Mouse (Mus musculus) heart, postnatal 0 days (tissue): ENCODE results near the gene Ptprn2. TPM values are rescaled to one million over a fixed set of nuclear protein-coding genes. Genes with fewer than 3 reads are reported as not detected.

Experiments used
- ATAC-seq: fragments of 200-750 bp; cut with Nextera tagmentation; 2 replicates; pipeline ENCODE4 v1.8.0; 2017; ENCODE audit warnings: low read depth, moderate number of reproducible peaks, moderate library complexity; ENCODE audit not compliant: insufficient read depth
- DNase-seq: peaks from one replicate; pipeline ENCODE4 v3.0.0-alpha.2; 2016; ENCODE audit warnings: low spot score
- H3K27ac ChIP-seq: fragments of 300-500 bp; sonication (generic); 2 replicates; pipeline ENCODE4 v1.5.1; 2014; ENCODE audit warnings: low read depth, mild to moderate bottlenecking
- H3K27me3 ChIP-seq: fragments of 300-500 bp; sonication (generic); 2 replicates; pipeline ENCODE4 v1.6.1; 2014; ENCODE audit warnings: low read length, mixed read lengths; ENCODE audit not compliant: control insufficient read depth, insufficient read depth
- H3K36me3 ChIP-seq: fragments of 300-500 bp; sonication (generic); replicated peaks from 2 replicates; pipeline ENCODE4 v1.6.1; 2014; ENCODE audit warnings: low read length, mixed read lengths; ENCODE audit not compliant: control insufficient read depth, insufficient read depth
- H3K4me1 ChIP-seq: fragments of 300-500 bp; sonication (generic); 2 replicates; pipeline ENCODE4 v1.6.1; 2014; ENCODE audit warnings: antibody characterized with exemption; ENCODE audit not compliant: control insufficient read depth, insufficient read depth
- H3K4me2 ChIP-seq: fragments of 300-500 bp; sonication (generic); 2 replicates; pipeline ENCODE4 v1.6.1; 2014; ENCODE audit warnings: low read depth, mild to moderate bottlenecking, low read length, moderate library complexity
- H3K4me3 ChIP-seq: fragments of 300-500 bp; sonication (generic); 2 replicates; pipeline ENCODE4 v1.5.1; 2014; ENCODE audit warnings: low read depth, low read length
- H3K9ac ChIP-seq: fragments of 300-500 bp; sonication (generic); replicated peaks from 2 replicates; pipeline ENCODE4 v1.6.1; 2014; ENCODE audit warnings: low read depth, low read length, mixed read lengths
- H3K9me3 ChIP-seq: fragments of 300-500 bp; sonication (generic); replicated peaks from 2 replicates; pipeline ENCODE4 v1.6.1; 2016; ENCODE audit warnings: low read length; ENCODE audit not compliant: control insufficient read depth
- CTCF ChIP-seq: IDR thresholded peaks from 2 replicates; pipeline ENCODE4 v1.5.1; 2016; ENCODE audit warnings: antibody characterized with exemption, control low read depth, low read depth
- EP300 ChIP-seq: IDR thresholded peaks from 2 replicates; pipeline ENCODE4 v1.6.1; 2016; ENCODE audit warnings: antibody characterized with exemption, low read depth
- WGBS: fragments of 180-500 bp; shearing (Covaris S2); extraction: QIAGEN DNeasy Blood & Tissue Kit; methylation state at CpG from one replicate; pipeline ENCODE4 v1.1.7; 2014; 5-methylcytosine and 5-hydroxymethylcytosine counted together
- polyA plus RNA-seq: library from polyadenylated mRNA; unstranded; fragments of >200 nt; fragmentation: Nextera tagmentation; extraction: Ambion mirVana; gene quantifications from 2 replicates; pipeline ENCODE4 v1.2.1, GENCODE M21; 2015
- total RNA-seq: library from RNA; depleted of rRNA; stranded (reverse); fragments of >200 nt; gene quantifications from 2 replicates; pipeline ENCODE4 v1.2.3, GENCODE M21; 2014; ENCODE audit warnings: low replicate concordance

Ptprn2 gene
- total and polyA plus RNA-seq, 2 experiments from 2014 or later: not detected

DNA sequence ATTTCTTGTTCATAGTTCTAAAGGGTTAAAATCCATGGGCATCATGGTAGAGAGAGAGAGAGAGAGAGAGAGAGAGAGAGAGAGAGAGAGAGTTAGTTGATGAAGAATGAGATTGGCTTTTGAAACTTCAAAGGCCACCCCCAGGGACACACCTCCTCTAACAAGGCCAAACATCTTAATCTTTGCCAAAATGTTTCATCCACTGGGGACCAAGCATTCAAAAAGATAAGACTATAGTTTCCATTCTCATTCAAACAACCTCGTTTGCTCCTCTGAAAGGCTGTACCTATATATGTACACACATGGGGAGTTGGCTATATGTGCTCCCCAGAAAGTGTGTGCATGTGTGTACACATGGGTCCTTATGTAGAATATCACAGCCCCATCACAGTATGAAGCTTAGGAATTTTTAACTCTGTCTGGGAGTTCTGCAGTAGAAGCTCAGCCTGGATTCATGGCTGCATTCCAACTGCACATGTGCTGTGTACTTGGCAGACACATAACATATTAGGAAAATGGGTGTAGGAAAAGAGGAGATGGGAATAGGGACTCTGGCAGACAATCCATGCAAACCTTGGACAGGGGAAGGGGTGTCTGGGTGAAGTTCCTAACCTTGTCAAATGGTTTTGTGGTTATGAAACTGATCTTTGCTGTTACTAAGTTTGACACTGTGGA, 600.3 kb downstream of the Ptprn2 start:
- Histone ChIP-seq H3K27ac (no peak overlapping the region), H3K9me3 (no peaks in the 10 kb centered on the region), H3K27me3 (no peaks in the 10 kb centered on the region), H3K9ac (no peak overlapping the region), H3K36me3 (no peaks in the 10 kb centered on the region), H3K4me2 (no peak overlapping the region), H3K4me1 (peaks cover 5% of the 10 kb centered on the region; the same call in 1 of the 2 replicates), H3K4me3 (no peak overlapping the region)
- TF ChIP-seq EP300 (no peak), CTCF (no peak)
- DNase-seq (peak; percentile 30), ATAC-seq (no peak)
- WGBS: 25% methylated on average over 1 of the region's 1 CpGs

DNA sequence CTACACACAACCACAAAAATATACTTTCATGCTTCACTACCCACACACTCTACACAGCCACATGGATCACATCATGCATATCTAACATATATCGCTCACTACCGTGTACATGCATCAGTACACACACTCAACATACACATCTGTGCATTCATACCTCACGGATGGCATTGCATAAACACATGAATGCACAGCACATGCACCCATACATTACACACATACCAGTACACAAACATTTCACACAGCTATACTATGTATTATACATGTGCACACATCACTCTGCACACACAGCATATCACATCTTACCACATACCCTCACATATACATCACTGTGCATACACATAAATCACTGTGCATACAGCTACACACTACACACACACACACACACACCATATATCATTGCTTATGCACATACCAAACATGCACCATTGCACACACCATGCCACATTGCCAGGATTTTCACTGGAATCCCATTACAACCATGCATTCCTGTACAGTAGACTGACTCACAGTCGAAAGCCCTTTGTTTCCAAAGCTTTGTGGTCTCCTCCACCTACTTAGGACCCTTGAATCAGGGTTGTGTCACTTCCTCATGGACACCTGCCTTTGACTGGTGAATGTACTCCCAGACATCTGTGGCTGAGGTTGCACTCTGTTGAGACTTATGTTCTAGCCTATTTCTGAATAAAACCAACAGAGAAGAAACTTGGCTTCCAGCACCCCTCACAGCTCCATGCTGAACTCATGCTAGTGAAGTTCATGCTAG, 607.0 kb downstream of the Ptprn2 start:
- Histone ChIP-seq H3K4me2 (no peak overlapping the region), H3K27me3 (no peaks in the 10 kb centered on the region), H3K36me3 (no peaks in the 10 kb centered on the region), H3K4me3 (no peak overlapping the region), H3K9ac (no peak overlapping the region), H3K4me1 (no peaks in the 10 kb centered on the region), H3K27ac (no peak overlapping the region), H3K9me3 (no peaks in the 10 kb centered on the region)
- TF ChIP-seq CTCF (no peak), EP300 (no peak)
- DNase-seq: no peak
- 87% methylated on average over 4 of the region's 4 CpGs for WGBS
- ATAC-seq: no peak

DNA sequence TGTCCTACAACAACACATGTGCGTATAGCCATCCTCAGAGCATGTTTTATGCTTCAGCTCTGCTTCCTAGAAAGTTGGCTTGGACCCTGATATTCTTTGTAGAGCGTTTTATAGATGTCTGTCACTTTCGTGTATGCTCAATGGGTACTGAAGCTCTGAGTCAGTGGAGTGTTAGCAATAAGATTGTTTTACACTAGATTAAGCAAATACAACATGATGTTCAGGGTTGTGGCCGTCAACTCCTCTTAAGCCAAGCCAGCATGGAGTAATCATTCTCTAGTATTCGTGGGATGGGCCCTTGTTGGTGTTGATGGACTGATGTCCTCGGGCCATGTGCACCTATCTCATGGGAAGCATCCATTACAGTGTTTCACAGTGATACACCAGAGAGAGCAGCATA, 610.4 kb downstream of the Ptprn2 start:
- H3K4me2 ChIP-seq: no peak overlapping the region
- no peaks in the 10 kb centered on the region for H3K36me3 ChIP-seq
- H3K27me3 ChIP-seq: no peaks in the 10 kb centered on the region
- DNase-seq (no peak), ATAC-seq (no peak)
- TF ChIP-seq CTCF: no peak
- TF ChIP-seq EP300: no peak
- no peaks in the 10 kb centered on the region for H3K4me1 ChIP-seq
- no peak overlapping the region for H3K9ac ChIP-seq
- WGBS: 73% methylated on average over 6 of the region's 6 CpGs
- H3K4me3 ChIP-seq: no peak overlapping the region
- H3K27ac ChIP-seq: no peak overlapping the region
- no peaks in the 10 kb centered on the region for H3K9me3 ChIP-seq

DNA sequence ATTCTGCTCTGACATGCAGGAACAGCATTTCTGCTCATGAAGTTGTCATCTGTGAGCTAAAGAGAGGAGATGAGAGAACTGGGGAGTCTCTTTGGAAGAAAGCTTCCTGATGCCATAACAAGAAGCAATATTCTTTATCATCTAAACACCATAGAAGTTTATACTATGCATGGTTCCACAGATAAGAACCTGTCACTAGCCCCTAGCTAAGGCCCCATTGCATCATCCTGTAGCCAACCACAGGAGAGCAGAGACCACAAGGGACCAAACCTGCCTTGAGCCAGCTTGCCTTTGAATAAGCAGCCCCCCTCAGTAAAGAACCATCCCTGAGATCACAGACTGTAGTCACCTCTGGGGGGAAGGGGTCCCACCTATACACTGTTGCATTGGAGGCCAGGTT, 612.8 kb downstream of the Ptprn2 start:
- no peaks in the 10 kb centered on the region for H3K9me3 ChIP-seq
- no peaks in the 10 kb centered on the region for H3K27me3 ChIP-seq
- no peaks in the 10 kb centered on the region for H3K4me1 ChIP-seq
- H3K4me2 ChIP-seq: no peak overlapping the region
- ATAC-seq (no peak), DNase-seq (no peak)
- no peak overlapping the region for H3K4me3 ChIP-seq
- TF ChIP-seq CTCF: no peak
- TF ChIP-seq EP300: no peak
- no peaks in the 10 kb centered on the region for H3K36me3 ChIP-seq
- no peak overlapping the region for H3K9ac ChIP-seq
- H3K27ac ChIP-seq: no peak overlapping the region

DNA sequence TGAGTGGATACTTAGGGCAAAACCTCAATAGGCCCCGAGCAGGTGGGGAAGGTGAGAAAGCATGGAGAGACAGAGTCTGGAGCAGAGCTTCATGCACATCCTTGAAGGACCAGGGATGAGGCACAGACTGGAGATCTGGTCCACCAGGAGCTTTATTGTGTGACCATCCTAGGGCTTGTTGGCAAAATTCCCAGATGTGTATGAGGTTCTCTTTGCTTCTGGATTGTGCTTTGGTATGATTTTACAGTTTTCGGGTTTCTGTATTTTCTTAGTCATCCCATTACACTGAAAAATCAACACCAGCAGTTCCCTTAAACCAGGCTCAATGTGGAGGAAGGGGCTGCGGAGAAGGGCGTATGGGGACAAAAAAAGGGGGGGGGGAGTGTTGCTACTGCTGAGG, 621.2 kb downstream of the Ptprn2 start:
- 58% methylated on average over 4 of the region's 4 CpGs for WGBS
- Histone ChIP-seq H3K9ac (no peak overlapping the region), H3K4me3 (no peak overlapping the region), H3K36me3 (no peaks in the 10 kb centered on the region), H3K9me3 (no peaks in the 10 kb centered on the region), H3K27me3 (no peaks in the 10 kb centered on the region; the same call in 1 of the 2 replicates), H3K4me2 (no peak overlapping the region), H3K4me1 (no peaks in the 10 kb centered on the region), H3K27ac (no peak overlapping the region)
- TF ChIP-seq CTCF (no peak), EP300 (no peak)
- DNase-seq: no peak
- no peak for ATAC-seq
